Mouse (Mus musculus) hindbrain, embryonic 12.5 days (tissue): ENCODE results near the gene Arhgap27. TPM values are rescaled to one million over a fixed set of nuclear protein-coding genes. Genes with fewer than 3 reads are reported as not detected.
A peak's percentile ranks its signal among the peaks of the same experiment; 100 is the strongest.
"Not testable (repeated sequence)": the region's sequence is repeated elsewhere in the genome, so short reads cannot be mapped to it uniquely, and the experiment has no call there.

Experiments used
- ATAC-seq: fragments of 200-750 bp; cut with Nextera tagmentation; 2 replicates; pipeline ENCODE4 v1.8.0; 2017; ENCODE audit warnings: moderate TSS enrichment; ENCODE audit not compliant: low FRiP score
- H3K27ac ChIP-seq: fragments of 300-500 bp; sonication (generic); 2 replicates; pipeline ENCODE4 v1.5.1; 2016; ENCODE audit warnings: mild to moderate bottlenecking
- H3K27me3 ChIP-seq: fragments of 300-500 bp; sonication (generic); 2 replicates; pipeline ENCODE4 v1.6.1; 2016; ENCODE audit warnings: mild to moderate bottlenecking
- H3K36me3 ChIP-seq: fragments of 300-500 bp; sonication (generic); 2 replicates; pipeline ENCODE4 v1.6.1; 2016; ENCODE audit warnings: mild to moderate bottlenecking
- H3K4me1 ChIP-seq: fragments of 300-500 bp; sonication (generic); 2 replicates; pipeline ENCODE4 v1.6.1; 2016
- H3K4me2 ChIP-seq: fragments of 300-500 bp; sonication (generic); replicated peaks from 2 replicates; pipeline ENCODE4 v1.6.1; 2016; ENCODE audit warnings: mild to moderate bottlenecking
- H3K4me3 ChIP-seq: fragments of 300-500 bp; sonication (generic); 2 replicates; pipeline ENCODE4 v1.5.1; 2016; ENCODE audit warnings: mild to moderate bottlenecking
- H3K9ac ChIP-seq: fragments of 300-500 bp; sonication (generic); 2 replicates; pipeline ENCODE4 v1.6.1; 2016; ENCODE audit warnings: mild to moderate bottlenecking, moderate library complexity
- H3K9me3 ChIP-seq: fragments of 300-500 bp; sonication (generic); replicated peaks from 2 replicates; pipeline ENCODE4 v1.6.1; 2016; ENCODE audit warnings: mild to moderate bottlenecking
- WGBS: fragments of 180-500 bp; shearing (Covaris S2); methylation state at CpG from one replicate; pipeline ENCODE4 v1.1.7; 2016; 5-methylcytosine and 5-hydroxymethylcytosine counted together
- polyA plus RNA-seq: library from polyadenylated mRNA; unstranded; fragments of >200 nt; fragmentation: Nextera tagmentation; extraction: Ambion mirVana; gene quantifications from 2 replicates; pipeline ENCODE4 v1.2.1, GENCODE M21; 2016

The Arhgap27 gene
- 5.2 and 5.9 TPM in 2 replicates for polyA plus RNA-seq

GRCm38 (mm10) chr11:103363214-103364148 lies at the start of gene Arhgap27:
Gene Arhgap27 (minus strand): TSS chr11:103363692.
- H3K36me3 ChIP-seq = peaks cover 27% of the 10 kb centered on the region
- peak within 1 kb of the TSS; percentile 57 for H3K9ac ChIP-seq
- WGBS = 2% methylated on average over 35 of the region's 35 CpGs
- 0 out of 2 replicates have a peak within 1 kb of the TSS, but pooled peaks have one; percentile 4 for H3K27ac ChIP-seq
- H3K4me1 ChIP-seq = peaks cover 36% of the 10 kb centered on the region
- H3K4me3 ChIP-seq = peak within 1 kb of the TSS; percentile 37
- H3K27me3 ChIP-seq = peaks cover 77% of the 10 kb centered on the region
- peak within 1 kb of the TSS; percentile 60 for H3K4me2 ChIP-seq
- H3K9me3 ChIP-seq = no peaks in the 10 kb centered on the region
- ATAC-seq = no peak

GRCm38 (mm10) chr11:103412950-103413423 lies 49.5 kb upstream of the Arhgap27 start:
- H3K27ac ChIP-seq = peak overlapping the region; percentile 72; the same call in 1 of the 2 replicates
- H3K4me2 ChIP-seq = peak overlapping the region; percentile 75
- WGBS = 2% methylated on average over 14 of the region's 14 CpGs
- peak; percentile 62 for ATAC-seq
- H3K4me1 ChIP-seq = peaks cover 15% of the 10 kb centered on the region
- peak overlapping the region; percentile 75 for H3K4me3 ChIP-seq
- peak overlapping the region; percentile 82; the same call in 1 of the 2 replicates for H3K9ac ChIP-seq
- no peaks in the 10 kb centered on the region for H3K36me3 ChIP-seq
- H3K9me3 ChIP-seq = no peaks in the 10 kb centered on the region
- peaks cover 5% of the 10 kb centered on the region for H3K27me3 ChIP-seq

- Histone ChIP-seq H3K4me2 (peak within 1 kb of the TSS; percentile 75), H3K9me3 (no peaks in the 10 kb centered on the region), H3K27me3 (peaks cover 5% of the 10 kb centered on the region), H3K4me1 (peaks cover 20% of the 10 kb centered on the region), H3K27ac (peak within 1 kb of the TSS; percentile 72), H3K9ac (peak within 1 kb of the TSS; percentile 82), H3K36me3 (no peaks in the 10 kb centered on the region), H3K4me3 (peak within 1 kb of the TSS; percentile 75)
- ATAC-seq = peak; percentile 99
- 1% methylated on average over 66 of the region's 67 CpGs for WGBS
These were observed 48.8 kb upstream of the Arhgap27 start, which contains the start of gene Plekhm1 for GRCm38 (mm10) chr11:103411981-103412949. Gene Plekhm1 (minus strand): TSS chr11:103412687.

GRCm38 (mm10) chr11:103411301-103411700 lies 47.8 kb upstream of the Arhgap27 start:
- WGBS = 89% methylated on average over 1 of the region's 1 CpGs
- H3K9me3 ChIP-seq = no peaks in the 10 kb centered on the region
- no peak for ATAC-seq
- no peak overlapping the region for H3K9ac ChIP-seq
- no peaks in the 10 kb centered on the region for H3K36me3 ChIP-seq
- H3K27ac ChIP-seq = no peak overlapping the region
- H3K4me2 ChIP-seq = peak overlapping the region; percentile 75
- peaks cover 5% of the 10 kb centered on the region for H3K27me3 ChIP-seq
- peaks cover 20% of the 10 kb centered on the region for H3K4me1 ChIP-seq
- no peak overlapping the region for H3K4me3 ChIP-seq

GRCm38 (mm10) chr11:103408880-103409279 lies 45.4 kb upstream of the Arhgap27 start:
- Histone ChIP-seq H3K27me3 (no peaks in the 10 kb centered on the region), H3K9ac (no peak overlapping the region), H3K4me1 (peaks cover 20% of the 10 kb centered on the region), H3K4me2 (no peak overlapping the region), H3K27ac (no peak overlapping the region), H3K9me3 (no peaks in the 10 kb centered on the region), H3K36me3 (0 out of 2 replicates have a peak, but pooled peaks cover 2% of the 10 kb centered on the region), H3K4me3 (no peak overlapping the region)
- ATAC-seq = no peak
- WGBS = 91% methylated on average over 13 of the region's 13 CpGs

- ATAC-seq, H3K27me3 ChIP-seq: not testable (repeated sequence)
- WGBS = 64% methylated on average over 5 of the region's 5 CpGs
These were observed 43.6 kb upstream of the Arhgap27 start for GRCm38 (mm10) chr11:103407136-103407535.

GRCm38 (mm10) chr11:103406551-103406950 lies 43.1 kb upstream of the Arhgap27 start:
- Histone ChIP-seq H3K27me3 (no peaks in the 10 kb centered on the region), H3K9me3 (no peaks in the 10 kb centered on the region), H3K4me2 (no peak overlapping the region), H3K4me1 (peaks cover 10% of the 10 kb centered on the region), H3K9ac (no peak overlapping the region), H3K36me3 (peaks cover 15% of the 10 kb centered on the region), H3K4me3 (no peak overlapping the region), H3K27ac (no peak overlapping the region)
- 77% methylated on average over 7 of the region's 7 CpGs for WGBS
- no peak for ATAC-seq

More at GRCm38 (mm10) chr11:103407136-103407535, 43.6 kb upstream of the Arhgap27 start:
- H3K4me2 ChIP-seq, H3K4me3 ChIP-seq, H3K9ac ChIP-seq, H3K9me3 ChIP-seq, H3K27ac ChIP-seq: not testable (repeated sequence)
- Histone ChIP-seq H3K4me1 (peaks cover 15% of the 10 kb centered on the region), H3K36me3 (0 out of 2 replicates have a peak, but pooled peaks cover 11% of the 10 kb centered on the region)

GRCm38 (mm10) chr11:103405814-103406213 lies 42.3 kb upstream of the Arhgap27 start:
- ATAC-seq = no peak
- no peak overlapping the region for H3K4me2 ChIP-seq
- peaks cover 5% of the 10 kb centered on the region; the same call in 1 of the 2 replicates for H3K4me1 ChIP-seq
- 88% methylated on average over 1 of the region's 1 CpGs for WGBS
- no peak overlapping the region for H3K27ac ChIP-seq
- no peaks in the 10 kb centered on the region for H3K9me3 ChIP-seq
- no peak overlapping the region for H3K9ac ChIP-seq
- H3K36me3 ChIP-seq = peaks cover 18% of the 10 kb centered on the region
- H3K27me3 ChIP-seq = no peaks in the 10 kb centered on the region
- no peak overlapping the region for H3K4me3 ChIP-seq

GRCm38 (mm10) chr11:103404618-103405017 lies 41.1 kb upstream of the Arhgap27 start:
- no peak for ATAC-seq
- Histone ChIP-seq H3K9me3 (no peaks in the 10 kb centered on the region), H3K27ac (no peak overlapping the region), H3K4me2 (no peak overlapping the region), H3K4me3 (no peak overlapping the region), H3K27me3 (no peaks in the 10 kb centered on the region), H3K9ac (no peak overlapping the region), H3K4me1 (0 out of 2 replicates have a peak, but pooled peaks cover 5% of the 10 kb centered on the region), H3K36me3 (peaks cover 21% of the 10 kb centered on the region)

GRCm38 (mm10) chr11:103403776-103404175 lies 40.3 kb upstream of the Arhgap27 start:
- no peak overlapping the region for H3K4me2 ChIP-seq
- ATAC-seq = no peak
- H3K9me3 ChIP-seq = no peaks in the 10 kb centered on the region
- no peak overlapping the region for H3K4me3 ChIP-seq
- H3K4me1 ChIP-seq = 0 out of 2 replicates have a peak, but pooled peaks cover 5% of the 10 kb centered on the region
- WGBS = 49% methylated on average over 4 of the region's 4 CpGs
- no peak overlapping the region for H3K9ac ChIP-seq
- H3K27ac ChIP-seq = no peak overlapping the region
- no peaks in the 10 kb centered on the region for H3K27me3 ChIP-seq
- peaks cover 21% of the 10 kb centered on the region for H3K36me3 ChIP-seq

GRCm38 (mm10) chr11:103402738-103403137 lies 39.2 kb upstream of the Arhgap27 start:
- H3K27me3 ChIP-seq = no peaks in the 10 kb centered on the region
- peaks cover 21% of the 10 kb centered on the region for H3K36me3 ChIP-seq
- no peak overlapping the region for H3K9ac ChIP-seq
- no peak overlapping the region for H3K4me2 ChIP-seq
- ATAC-seq = no peak
- no peak overlapping the region for H3K4me3 ChIP-seq
- H3K9me3 ChIP-seq = no peaks in the 10 kb centered on the region
- no peak overlapping the region for H3K27ac ChIP-seq
- 0 out of 2 replicates have a peak, but pooled peaks cover 4% of the 10 kb centered on the region for H3K4me1 ChIP-seq
- 88% methylated on average over 5 of the region's 5 CpGs for WGBS
